Mouse (Mus musculus) embryonic fibroblast, embryonic 13.5 days (primary cell): ENCODE results near the gene Fat3. TPM values are rescaled to one million over a fixed set of nuclear protein-coding genes. Genes with fewer than 3 reads are reported as not detected.

Experiments used
- H3K27ac ChIP-seq: 2 replicates; pipeline ENCODE4 v1.5.1; 2012; ENCODE audit warnings: low read length, control low read depth, inconsistent platforms; ENCODE audit not compliant: insufficient read depth
- H3K4me1 ChIP-seq: 2 replicates; pipeline ENCODE4 v1.6.1; 2011; ENCODE audit warnings: low read length; ENCODE audit not compliant: control insufficient read depth, insufficient read depth
- H3K4me3 ChIP-seq: 2 replicates; pipeline ENCODE4 v1.5.1; 2011; ENCODE audit warnings: mild to moderate bottlenecking, control low read depth, low read length; ENCODE audit not compliant: insufficient read depth
- CTCF ChIP-seq: IDR thresholded peaks from 2 replicates; pipeline ENCODE4 v1.5.1; 2011; ENCODE audit warnings: mild to moderate bottlenecking, control low read depth, low read length, moderate library complexity, borderline replicate concordance; ENCODE audit not compliant: insufficient read depth
- POLR2A ChIP-seq: IDR thresholded peaks from 2 replicates; pipeline ENCODE4 v1.6.1; 2011; ENCODE audit warnings: low read depth, mild to moderate bottlenecking, control low read depth, low read length, moderate library complexity
- polyA plus RNA-seq: library from polyadenylated mRNA; stranded (reverse); fragments of >200 nt; gene quantifications from 2 replicates; pipeline ENCODE4 v1.2.4, GENCODE M21; 2011; ENCODE audit warnings: low read depth; ENCODE audit not compliant: missing spikeins, insufficient read length

The Fat3 gene
- polyA plus RNA-seq, 1 experiment, result 3.0 TPM

- H3K4me3 ChIP-seq, result no peak overlapping the region
- no peak for TF ChIP-seq CTCF
- no peak for TF ChIP-seq POLR2A
- H3K4me1 ChIP-seq, result no peaks in the 10 kb centered on the region; the same call in 1 of the 2 replicates
- no peak overlapping the region for H3K27ac ChIP-seq
Measured at GRCm38 (mm10) chr9:16498876-16499275, 2.2 kb downstream of the Fat3 start.

GRCm38 (mm10) chr9:16497361-16497760 is 3.7 kb downstream of the Fat3 start:
- no peak for TF ChIP-seq CTCF
- TF ChIP-seq POLR2A, result no peak

GRCm38 (mm10) chr9:16496331-16496730 is 4.8 kb downstream of the Fat3 start:
- H3K4me1 ChIP-seq, result no peaks in the 10 kb centered on the region; the same call in 1 of the 2 replicates
- H3K4me3 ChIP-seq, result no peak overlapping the region
- H3K27ac ChIP-seq, result no peak overlapping the region
- TF ChIP-seq CTCF, result no peak
- no peak for TF ChIP-seq POLR2A

More at GRCm38 (mm10) chr9:16497361-16497760, 3.7 kb downstream of the Fat3 start:
- Histone ChIP-seq H3K27ac (no peak overlapping the region), H3K4me3 (no peak overlapping the region), H3K4me1 (no peaks in the 10 kb centered on the region; the same call in 1 of the 2 replicates)

- Histone ChIP-seq H3K4me1 (no peaks in the 10 kb centered on the region), H3K4me3 (no peak overlapping the region), H3K27ac (no peak overlapping the region)
- TF ChIP-seq POLR2A (no peak), CTCF (no peak)
Measured at GRCm38 (mm10) chr9:16489661-16490060, 11.4 kb downstream of the Fat3 start.

GRCm38 (mm10) chr9:16487565-16487964 is 13.5 kb downstream of the Fat3 start:
- Histone ChIP-seq H3K27ac (no peak overlapping the region), H3K4me3 (no peak overlapping the region), H3K4me1 (no peaks in the 10 kb centered on the region)
- no peak for TF ChIP-seq CTCF
- no peak for TF ChIP-seq POLR2A

- Histone ChIP-seq H3K4me3 (no peak overlapping the region), H3K27ac (no peak overlapping the region), H3K4me1 (no peaks in the 10 kb centered on the region)
- TF ChIP-seq POLR2A (no peak), CTCF (no peak)
Measured at GRCm38 (mm10) chr9:16486229-16486628, 14.9 kb downstream of the Fat3 start.

- TF ChIP-seq CTCF, result no peak
- no peak for TF ChIP-seq POLR2A
Measured at GRCm38 (mm10) chr9:16485173-16485572, 15.9 kb downstream of the Fat3 start.

GRCm38 (mm10) chr9:16484765-16485164 is 16.3 kb downstream of the Fat3 start:
- TF ChIP-seq POLR2A, result no peak
- TF ChIP-seq CTCF, result no peak
- H3K4me1 ChIP-seq, result no peaks in the 10 kb centered on the region
- H3K27ac ChIP-seq, result no peak overlapping the region
- no peak overlapping the region for H3K4me3 ChIP-seq

More at GRCm38 (mm10) chr9:16485173-16485572, 15.9 kb downstream of the Fat3 start:
- Histone ChIP-seq H3K4me3 (no peak overlapping the region), H3K27ac (no peak overlapping the region), H3K4me1 (no peaks in the 10 kb centered on the region)

GRCm38 (mm10) chr9:16461491-16461890 is 39.6 kb downstream of the Fat3 start:
- Histone ChIP-seq H3K4me1 (no peaks in the 10 kb centered on the region), H3K27ac (no peak overlapping the region), H3K4me3 (no peak overlapping the region)
- TF ChIP-seq CTCF (no peak), POLR2A (no peak)

- no peak for TF ChIP-seq POLR2A
- no peak for TF ChIP-seq CTCF
- no peaks in the 10 kb centered on the region for H3K4me1 ChIP-seq
- no peak overlapping the region for H3K27ac ChIP-seq
- no peak overlapping the region for H3K4me3 ChIP-seq
Measured at GRCm38 (mm10) chr9:16460591-16460990, 40.5 kb downstream of the Fat3 start.

- Histone ChIP-seq H3K27ac (no peak overlapping the region), H3K4me3 (no peak overlapping the region), H3K4me1 (no peaks in the 10 kb centered on the region)
- TF ChIP-seq POLR2A (no peak), CTCF (no peak)
Measured at GRCm38 (mm10) chr9:16441930-16442329, 59.2 kb downstream of the Fat3 start.
